Mouse (Mus musculus): ENCODE data around the gene Arl2.
"Not testable (repeated sequence)": the region's sequence is repeated elsewhere in the genome, so short reads cannot be mapped to it uniquely, and the experiment has no call there.

Gene Arl2

DNA sequence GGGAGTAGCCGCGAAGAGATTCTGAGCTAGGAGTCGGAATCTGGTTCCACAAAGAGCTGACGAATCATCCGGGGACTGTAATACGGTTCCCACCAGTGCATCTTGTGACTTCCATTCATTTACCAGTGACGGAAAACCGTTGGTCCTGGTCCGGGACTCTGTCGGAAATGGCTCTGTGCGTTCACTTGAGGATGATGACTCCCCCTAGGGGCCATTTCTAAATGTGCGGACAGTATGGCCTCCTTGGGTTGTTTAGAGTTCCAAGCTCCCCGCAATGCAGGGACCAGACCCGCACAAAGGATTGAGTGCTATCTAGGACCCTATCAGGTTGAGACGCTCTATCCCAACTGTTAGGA lies at the start of gene Arl2:
Gene Arl2 (minus strand): TSS at position 155 of the 356 bp plus-strand sequence.
- peak; percentile 96 for DNase-seq (ENCODE audit: low read depth)

DNA sequence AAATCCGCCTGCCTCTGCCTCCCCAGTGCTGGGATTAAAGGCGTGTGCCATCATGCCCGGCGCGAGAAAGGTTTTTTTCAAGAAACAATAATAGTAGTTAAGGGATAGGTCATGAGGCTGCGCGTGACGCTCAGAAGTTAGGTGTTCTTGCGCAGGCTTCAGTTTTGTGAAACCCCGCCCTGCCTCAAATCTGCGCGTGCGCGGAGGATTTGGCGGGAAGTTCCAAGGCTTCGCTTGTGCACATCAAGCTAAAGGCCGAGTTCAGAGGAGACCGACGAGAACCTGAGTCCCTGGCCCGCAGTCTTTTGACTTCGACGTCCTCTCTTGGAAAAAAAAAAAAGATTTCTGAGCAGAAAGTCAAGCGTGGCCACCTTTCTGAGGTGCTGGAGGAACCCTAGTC lies 42.8 kb upstream of the Arl2 start, which contains the start of gene Majin:
Gene Majin (plus strand): TSS at position 258 of the 400 bp plus-strand sequence.
- DNase-seq (ENCODE audit: low read depth): no peak

DNA sequence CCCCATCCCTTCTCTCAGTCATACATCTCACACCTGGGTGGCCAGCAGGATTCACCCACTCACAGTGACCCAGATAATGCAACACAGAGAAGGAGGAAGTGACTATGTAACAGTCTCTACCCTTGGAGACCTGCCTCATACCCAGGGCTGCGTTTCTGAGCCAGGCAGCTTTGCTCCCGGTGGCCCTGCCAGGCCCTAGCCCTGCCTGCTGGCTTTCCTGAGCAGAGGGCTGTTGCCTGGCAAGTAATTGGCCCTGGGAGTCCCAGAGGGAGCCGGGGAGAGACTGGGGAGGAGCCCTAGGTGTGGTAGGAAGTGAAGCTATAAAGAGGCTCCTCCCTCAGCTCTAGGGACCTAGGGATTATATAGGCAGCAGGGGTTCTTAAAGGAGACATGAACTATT lies 41.2 kb upstream of the Arl2 start:
- DNase-seq (ENCODE audit: low read depth): no peak

DNA sequence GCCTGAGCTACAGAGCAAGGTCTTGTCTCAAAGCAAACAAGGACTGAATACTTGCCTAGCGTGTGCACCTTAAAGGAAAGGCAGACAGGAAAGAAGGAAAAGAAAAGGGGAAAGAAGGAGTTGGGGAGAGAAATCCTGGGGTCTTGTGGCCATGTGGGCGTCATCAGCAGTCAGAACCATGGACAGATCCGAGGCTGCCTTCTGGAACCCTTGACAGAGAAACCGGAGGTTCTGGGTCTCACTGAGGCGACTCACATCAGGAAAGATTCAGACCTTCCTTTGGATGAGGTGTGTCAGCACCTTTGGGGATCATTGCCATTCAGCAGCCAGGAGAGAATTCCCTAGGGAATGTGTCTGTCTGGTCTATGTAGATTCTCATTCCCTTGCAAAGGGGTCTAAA lies 40.3 kb upstream of the Arl2 start:
- peak; percentile 64 for DNase-seq (ENCODE audit: low read depth)

DNA sequence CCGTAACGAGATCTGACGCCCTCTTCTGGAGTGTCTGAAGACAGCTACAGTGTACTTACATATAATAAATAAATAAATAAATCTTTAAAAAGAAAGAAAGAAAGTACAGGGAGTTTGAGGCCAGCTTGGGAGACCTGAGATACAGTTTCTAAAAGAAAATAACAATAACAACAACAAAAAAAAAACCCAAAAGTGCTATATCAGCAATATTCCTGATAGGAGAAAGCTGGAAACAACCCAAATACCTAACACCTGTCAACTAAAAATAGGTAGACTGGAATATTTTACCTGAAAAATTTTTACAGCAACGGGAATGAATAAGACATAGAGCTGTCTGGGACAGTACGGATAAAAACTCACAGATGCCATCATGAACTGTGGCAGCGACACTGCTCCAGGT lies 37.4 kb upstream of the Arl2 start:
- DNase-seq (ENCODE audit: low read depth): no peak

DNA sequence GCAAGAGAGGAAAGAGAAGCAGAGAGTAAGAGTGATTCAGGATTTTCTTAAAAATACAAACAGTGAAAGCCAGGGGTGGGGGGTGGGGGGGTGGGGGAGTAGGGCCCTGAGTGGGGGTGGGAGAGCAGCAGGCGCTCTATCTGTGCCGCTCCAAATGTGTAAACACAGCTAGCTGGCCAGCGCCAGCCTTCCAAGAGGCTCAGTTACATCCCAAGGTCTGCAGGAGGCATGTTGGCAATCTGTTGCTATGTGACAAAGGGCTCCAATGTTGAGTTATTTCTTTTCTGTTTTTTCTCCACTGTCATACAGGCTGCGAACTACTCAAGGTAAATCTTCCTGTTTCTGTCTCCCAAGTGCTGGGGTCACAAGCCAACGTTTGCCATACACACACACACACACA lies 33.4 kb upstream of the Arl2 start:
- peak; percentile 22 for DNase-seq (ENCODE audit: low read depth)

DNA sequence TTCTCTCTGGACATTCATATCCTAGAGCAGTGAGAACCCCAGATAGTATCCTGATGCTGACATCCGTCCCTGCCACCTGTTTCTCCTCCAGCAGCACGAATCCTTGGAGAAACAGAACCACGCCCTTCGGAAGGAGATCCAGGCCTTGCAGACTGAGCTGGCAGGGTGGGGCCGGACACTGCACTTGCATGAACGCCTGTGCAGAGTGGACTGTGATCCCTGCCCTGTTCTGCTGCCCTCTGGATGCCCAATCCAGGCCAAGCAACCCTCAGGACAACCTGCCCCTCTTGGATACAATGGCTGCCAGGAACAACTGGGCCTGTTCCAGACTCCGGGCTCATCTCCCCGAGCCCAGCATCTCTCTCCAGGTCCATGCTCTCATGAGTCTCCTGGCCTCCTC lies 29.9 kb upstream of the Arl2 start:
- DNase-seq (ENCODE audit: low read depth): no peak

DNA sequence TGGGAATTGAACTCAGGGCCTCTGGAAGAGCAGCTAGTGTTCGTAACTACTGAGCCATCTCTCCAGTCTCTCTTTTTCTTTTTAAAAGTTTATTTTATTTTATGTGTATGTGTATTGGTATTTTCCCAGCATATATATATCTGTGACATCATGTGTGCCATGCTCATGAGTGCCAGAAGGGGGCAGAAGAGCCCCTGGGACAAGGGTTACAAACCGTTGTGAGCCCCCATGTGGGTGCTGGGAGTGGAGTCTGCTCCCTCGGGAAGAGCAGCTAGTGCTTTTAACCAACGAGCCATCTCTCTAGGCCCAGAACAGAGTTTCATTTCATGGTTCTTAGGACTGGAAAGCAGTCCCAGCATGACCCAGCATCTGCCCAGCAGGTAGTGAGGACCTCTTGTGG lies 25.4 kb upstream of the Arl2 start:
- no peak for DNase-seq (ENCODE audit: low read depth)

DNA sequence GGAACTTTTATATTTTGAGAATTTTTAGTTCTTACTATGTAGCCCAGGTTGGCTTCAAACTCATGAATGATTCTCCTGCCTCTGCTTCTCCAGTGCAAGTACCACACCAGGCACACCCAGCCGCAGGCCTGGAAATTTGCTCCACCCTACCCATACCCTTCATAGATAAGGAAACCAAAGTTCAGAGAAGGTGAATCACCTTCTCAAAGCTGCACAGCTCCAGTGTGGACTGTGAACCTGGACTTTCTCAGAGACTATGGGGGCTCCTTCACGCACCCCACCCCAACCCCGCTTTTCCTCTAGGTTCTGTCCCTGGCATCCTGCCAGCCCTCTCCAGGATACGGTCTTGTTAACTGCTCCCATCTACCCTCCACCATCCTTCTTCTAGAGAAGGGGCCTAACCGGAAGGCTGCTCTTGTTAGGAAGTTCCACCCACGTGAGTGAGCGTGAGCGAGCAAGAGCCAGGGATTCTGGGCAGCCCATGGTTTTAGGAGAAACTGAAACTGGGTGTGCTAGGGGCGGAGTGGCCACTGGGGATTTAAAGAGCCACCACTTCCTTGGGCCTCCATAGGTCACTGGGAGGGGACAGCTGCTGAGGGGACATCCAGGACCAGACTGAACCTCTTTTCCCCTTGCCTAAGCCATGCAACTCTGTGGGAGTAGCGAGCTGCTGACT lies 22.7 kb upstream of the Arl2 start:
- DNase-seq (ENCODE audit: low read depth): peak; percentile 40

DNA sequence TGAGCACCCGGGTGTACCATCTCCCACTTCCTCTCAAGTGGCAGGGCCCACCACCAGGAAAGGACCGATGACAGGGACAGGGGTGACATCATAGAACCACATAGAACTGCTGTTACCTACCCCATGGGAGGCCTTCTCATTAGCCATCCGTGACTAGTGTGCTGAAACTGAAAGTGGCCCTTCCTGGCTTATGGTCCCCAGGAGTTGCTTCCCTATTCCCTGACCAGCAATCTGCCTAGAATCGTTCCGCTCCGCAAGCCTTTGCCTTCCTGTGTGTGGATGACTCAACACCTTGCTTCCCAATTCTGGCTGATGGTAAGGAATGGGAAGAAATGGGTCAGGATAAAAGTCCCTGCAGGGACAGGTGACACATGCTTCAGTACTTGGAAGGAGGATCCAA lies 15.9 kb upstream of the Arl2 start:
- no peak for DNase-seq (ENCODE audit: low read depth)

DNA sequence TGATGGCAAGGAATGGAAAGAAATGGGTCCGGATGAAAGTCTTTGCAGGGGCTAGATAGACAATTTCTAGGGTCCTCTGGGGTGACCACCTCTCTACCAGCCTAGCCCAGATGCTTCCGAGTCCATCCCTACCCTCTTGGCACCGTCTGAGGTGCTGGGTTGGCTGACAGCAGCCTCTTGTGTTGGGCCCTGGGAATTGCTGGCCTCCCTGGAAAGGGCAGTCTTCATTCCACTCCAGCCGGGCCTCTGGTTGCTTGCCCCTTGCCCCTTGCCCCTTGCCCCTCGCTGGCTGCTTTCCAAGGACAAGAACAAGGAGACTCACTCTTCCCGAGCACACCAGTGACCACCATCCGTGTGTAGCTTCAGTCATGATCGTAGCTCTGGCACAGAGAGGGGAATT lies 15.0 kb upstream of the Arl2 start:
- DNase-seq (ENCODE audit: low read depth): peak; percentile 38

DNA sequence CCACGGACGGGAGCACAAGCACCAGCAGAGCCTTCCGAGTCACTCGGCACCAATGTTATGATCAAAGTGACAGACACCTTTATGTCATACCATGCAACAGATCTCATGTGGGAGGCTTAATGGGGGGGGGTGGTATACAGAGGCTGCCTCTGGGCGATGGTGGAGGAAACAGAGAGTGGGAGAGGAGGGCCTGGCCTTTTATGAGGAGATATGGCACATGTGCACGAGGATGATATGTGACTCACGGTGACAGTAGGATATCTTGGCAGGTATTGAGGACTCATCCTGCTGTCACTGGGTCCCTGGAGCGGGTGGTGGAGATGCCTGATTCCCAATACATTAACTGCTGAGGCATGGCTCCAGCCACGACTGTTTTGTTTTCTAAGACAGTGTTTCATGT lies 13.8 kb upstream of the Arl2 start:
- DNase-seq (ENCODE audit: low read depth): no peak

DNA sequence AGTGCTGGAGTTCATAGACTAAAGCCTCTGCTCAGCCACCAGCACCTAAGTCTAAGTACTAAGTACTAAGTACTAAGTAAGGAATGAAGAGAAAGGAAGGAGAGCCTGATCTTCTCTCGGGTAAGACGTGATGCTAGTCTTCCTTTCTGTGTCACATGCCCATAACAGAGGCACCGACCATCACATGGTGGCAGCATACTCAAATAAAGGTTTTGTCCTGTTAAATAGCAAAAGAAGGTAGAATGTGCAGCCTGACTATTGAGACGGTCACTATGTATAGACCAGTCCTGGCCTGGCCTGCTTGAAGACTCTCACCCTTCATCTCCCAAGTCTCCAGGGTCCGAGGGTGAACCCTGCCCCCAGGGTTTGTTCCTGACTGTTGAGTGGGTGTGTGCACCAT lies 3.5 kb upstream of the Arl2 start:
- no peak for DNase-seq (ENCODE audit: low read depth)

DNA sequence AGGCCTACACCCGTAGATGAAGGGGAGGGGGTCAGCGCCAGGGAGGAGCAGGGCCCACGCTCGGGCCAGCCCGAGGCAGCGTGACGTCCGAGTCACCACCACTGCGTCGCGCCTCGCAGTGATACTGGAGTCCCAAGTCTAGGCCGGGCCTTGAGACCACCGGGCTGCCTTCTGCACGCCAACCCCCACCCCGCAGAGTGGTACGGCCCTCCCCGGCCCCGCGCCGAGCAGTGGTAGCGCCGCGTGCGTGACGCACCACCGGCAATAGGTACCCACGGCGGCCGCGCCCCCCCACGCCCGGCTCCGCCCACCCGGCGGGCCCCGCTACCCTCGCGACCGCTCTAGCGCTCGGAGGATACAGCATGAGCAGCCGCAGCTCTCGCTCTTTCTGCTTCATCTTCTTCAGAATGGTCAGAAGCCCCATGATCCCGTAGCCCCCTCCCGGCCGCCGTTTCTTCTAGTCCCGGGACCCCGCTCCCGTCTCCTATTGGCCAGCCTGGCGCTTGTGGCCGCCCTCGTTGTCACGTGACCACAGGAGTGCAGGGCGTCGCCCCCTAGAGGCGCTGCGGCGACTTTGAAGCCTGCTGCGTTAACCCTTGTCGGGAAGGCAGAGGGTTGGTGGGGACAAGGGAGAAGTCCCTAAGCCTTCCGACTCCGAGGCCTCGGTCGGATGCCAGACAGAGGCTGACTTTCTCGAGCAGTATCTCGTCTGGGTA lies 512 bp downstream of the Arl2 start, which contains the start of gene Batf2:
Gene Batf2 (plus strand): TSS at position 306 of the 716 bp plus-strand sequence.
- DNase-seq (ENCODE audit: low read depth): peak; percentile 98

DNA sequence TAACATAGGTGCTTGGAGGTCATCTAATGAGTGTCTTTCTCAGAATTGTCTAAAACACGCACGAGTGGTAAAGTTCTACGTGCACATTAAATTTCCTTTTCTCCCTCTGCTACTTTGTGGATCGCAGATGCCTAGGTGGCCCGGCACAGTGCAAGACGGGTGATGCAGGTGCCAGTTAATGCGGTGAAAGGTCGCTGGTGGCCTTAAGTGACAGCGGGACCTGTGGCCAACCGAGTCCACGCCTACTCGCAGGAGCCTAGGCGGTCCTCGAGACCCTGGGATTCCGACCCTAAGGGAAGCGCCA lies 1.0 kb downstream of the Arl2 start:
- no peak for DNase-seq (ENCODE audit: low read depth)

DNA sequence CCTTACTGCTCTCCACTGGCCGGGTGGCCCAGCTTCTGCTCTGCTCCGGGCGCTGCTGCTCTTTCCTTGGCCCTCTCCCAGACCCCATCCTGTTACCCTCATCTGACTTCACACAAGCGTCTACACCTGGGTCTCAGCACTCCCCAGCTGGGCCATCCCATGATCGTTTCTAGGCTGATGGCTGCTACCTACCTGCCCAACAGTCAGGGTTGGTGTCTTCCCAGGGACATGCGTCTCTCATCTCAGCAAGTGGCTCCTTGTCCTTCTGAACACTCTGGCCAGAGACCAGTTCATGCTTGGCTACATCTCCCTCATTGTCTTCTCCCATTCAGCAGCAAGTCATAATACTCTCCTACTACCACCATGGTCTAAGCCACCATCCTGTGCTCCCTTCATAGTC lies 1.6 kb downstream of the Arl2 start:
- no peak for DNase-seq (ENCODE audit: low read depth)

DNA sequence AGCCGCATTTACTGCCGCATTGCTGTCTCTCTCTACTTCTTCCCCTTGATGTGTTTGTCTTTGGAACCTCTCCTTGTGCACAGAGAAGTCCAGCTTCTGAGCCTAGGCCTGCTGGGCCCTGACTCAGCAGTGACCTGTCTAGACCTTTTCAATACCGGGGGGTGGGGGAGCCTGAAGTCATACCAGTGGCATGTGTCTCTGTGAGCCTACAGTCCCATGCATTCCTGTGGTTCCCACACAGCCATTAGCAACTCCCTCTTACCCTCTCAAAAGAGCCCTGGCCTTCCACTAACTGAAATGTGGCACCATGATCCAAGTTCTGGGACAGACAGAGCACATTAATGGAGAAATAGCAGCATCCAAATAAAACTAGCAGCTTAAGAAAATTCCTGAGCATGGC lies 5.0 kb downstream of the Arl2 start:
- peak; percentile 83 for DNase-seq (ENCODE audit: low read depth)

DNA sequence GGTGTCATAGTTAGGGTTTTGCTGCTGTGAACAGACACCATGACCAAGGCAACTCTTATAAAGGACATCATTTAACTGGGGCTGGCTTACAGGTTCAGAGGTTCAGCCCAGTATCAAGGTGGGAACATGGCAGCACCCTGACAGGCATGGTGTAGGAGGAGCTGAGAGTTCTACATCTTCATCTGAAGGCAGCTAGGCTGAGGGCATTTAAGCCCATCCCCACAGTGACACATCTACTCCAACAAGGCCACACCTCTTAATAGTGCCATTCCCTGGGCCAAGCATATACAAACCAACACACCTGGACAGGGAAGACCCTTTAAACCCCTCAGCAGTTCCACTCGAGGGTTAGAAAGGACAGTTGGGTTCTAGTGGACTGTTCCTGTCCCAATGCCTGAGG lies 8.2 kb downstream of the Arl2 start:
- not testable (repeated sequence) for DNase-seq (ENCODE audit: low read depth)

DNA sequence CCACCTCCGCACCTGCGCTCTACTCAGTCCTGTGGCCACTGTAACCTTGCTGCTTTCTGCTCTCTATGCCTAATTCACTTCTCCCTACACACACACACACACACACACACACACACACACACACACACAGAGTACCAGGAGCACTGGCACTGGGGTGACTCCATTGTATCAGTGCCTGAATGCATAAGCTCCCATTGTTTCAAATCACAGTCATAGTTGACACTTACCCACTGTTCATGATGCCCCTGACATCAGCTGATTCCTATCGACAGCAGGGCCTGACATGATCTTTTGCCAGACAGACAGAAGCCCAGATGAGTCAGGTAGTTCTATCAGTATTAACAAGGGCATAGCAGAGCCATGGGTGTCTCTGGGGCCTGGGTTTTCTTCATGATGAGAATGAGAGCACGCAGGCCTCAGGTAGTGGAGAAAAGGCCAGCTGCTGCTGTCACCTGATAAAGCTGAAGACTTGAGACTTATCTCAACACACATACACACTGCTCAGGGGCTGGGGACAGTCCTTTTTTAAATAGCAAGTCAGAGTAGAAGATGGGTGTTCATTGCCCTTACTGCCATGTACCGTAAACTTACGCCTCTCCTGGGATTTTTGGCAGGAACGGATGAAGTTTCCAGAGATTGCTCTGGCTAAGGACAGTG lies 9.0 kb downstream of the Arl2 start:
- no peak for DNase-seq (ENCODE audit: low read depth)

DNA sequence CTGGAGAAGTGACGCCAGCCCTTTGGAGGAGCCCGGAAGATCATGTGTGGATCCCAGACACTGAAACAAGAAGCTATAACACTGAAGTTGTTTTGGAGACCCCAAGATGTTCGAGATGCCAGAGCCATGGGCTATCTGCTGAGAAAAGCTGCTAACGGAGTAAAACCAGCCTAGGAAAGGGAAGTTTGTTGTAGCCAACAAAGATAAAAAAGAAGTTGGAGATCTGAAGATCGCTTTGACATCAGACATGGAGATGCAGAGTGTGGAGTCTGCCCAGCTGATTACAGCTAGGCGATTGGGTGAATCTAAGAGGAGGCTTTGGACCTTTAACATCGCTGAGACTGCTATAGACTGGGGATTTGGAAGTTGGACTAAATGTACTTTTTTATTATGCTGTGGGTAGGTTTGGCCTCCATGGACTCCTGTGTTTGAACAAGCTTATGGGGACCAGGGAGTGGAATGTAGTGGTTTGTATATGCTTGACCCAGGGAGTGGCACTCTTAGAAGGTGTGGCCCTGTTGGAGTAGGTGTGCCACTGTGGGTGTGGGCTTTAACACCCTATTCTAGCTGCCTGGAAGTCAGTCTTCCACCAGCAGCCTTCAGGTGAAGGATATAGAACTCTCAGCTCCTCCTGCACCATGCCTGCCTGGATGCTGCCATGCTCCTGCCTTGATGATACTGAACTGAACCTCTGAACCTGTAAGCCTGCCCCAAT lies 10.8 kb downstream of the Arl2 start:
- DNase-seq (ENCODE audit: low read depth): not testable (repeated sequence)

DNA sequence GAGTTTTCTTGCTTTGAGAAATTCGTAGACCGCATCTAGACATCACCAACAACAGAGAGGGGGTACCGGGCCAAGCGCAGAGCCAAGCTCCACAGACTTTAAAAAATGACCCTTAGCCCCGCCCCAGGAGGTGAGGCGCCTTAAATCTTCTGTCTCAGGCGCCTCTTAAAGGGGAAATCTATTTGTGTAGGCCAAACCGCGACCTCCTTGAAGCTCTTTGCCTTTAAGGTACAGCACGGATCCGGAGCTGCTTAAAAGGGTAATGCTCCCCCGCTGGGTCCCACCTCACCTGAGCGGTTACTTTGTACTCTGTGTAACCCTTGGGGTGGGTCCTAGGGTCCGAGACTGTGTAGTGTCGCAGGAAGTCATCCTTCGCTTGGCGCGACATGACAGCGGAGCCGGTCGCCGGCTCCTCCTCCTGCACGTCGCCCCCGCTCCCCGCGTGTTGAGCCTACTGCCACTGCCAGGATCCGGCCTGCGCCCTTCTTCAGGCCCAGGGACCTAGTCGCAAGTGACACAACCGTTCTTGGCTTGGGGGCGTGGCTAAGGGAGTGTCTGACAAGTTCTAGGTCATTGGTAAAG lies 13.5 kb downstream of the Arl2 start, which contains the start of gene Snx15:
Gene Snx15 (minus strand): TSS at position 545 of the 582 bp plus-strand sequence.
- DNase-seq (ENCODE audit: low read depth): peak; percentile 94

Data from NIH3T3 (cell line).